Mouse (Mus musculus): ENCODE results near the gene Stpg1. TPM values are rescaled to one million over a fixed set of nuclear protein-coding genes. Genes with fewer than 3 reads are reported as not detected.
A peak's percentile ranks its signal among the peaks of the same experiment; 100 is the strongest.

The Stpg1 gene
- polyA plus RNA-seq, 1 experiment from 2014 or later: 0.19 TPM

DNA sequence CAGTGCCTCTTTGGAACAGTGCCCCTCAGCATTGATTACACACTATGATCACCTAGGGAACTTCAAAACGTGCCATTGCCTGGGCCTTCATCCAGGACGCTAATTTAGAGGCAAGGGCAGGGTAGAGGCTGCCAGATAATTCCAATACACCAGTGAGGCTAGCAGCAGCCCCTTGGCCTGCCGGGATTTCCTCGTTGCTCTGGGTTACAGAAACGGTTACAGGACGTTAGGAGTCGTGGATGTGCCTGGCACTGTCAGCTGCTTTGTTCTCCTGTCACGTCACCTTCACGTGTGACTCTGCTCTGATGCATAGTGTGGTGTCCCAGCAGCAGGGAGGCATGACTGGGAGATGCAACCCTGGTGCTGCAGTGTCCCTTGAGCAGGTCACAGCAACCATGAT lies 45.5 kb downstream of the Stpg1 start:
- DNase-seq (ENCODE audit: low spot score) (peak; percentile 52), ATAC-seq (no peak)
- H3K9me3 ChIP-seq (replicated peaks; ENCODE audit: control insufficient read depth, low read length): no peaks in the 10 kb centered on the region
- H3K27ac ChIP-seq (ENCODE audit: low read depth, low read length): no peak overlapping the region
- no peaks in the 10 kb centered on the region for H3K4me1 ChIP-seq (ENCODE audit: control insufficient read depth, insufficient read depth, low read length)
- no peak overlapping the region for H3K4me3 ChIP-seq (ENCODE audit: low read depth, low read length)
- no peak overlapping the region for H3K4me2 ChIP-seq (ENCODE audit: low read length)
- H3K9ac ChIP-seq (ENCODE audit: low read length): no peak overlapping the region
- no peaks in the 10 kb centered on the region for H3K27me3 ChIP-seq (replicated peaks; ENCODE audit: control insufficient read depth, insufficient read depth, low read length)
- no peaks in the 10 kb centered on the region for H3K36me3 ChIP-seq (ENCODE audit: control insufficient read depth, insufficient read depth, low read length)
- WGBS: 49% methylated on average over 9 of the region's 9 CpGs

GRCm38 (mm10) chr4:135544284-135544683 lies 49.7 kb downstream of the Stpg1 start:
- Histone ChIP-seq H3K9ac (ENCODE audit: low read length) (no peak overlapping the region), H3K36me3 (ENCODE audit: control insufficient read depth, insufficient read depth, low read length) (no peaks in the 10 kb centered on the region), H3K4me1 (ENCODE audit: control insufficient read depth, insufficient read depth, low read length) (peaks cover 14% of the 10 kb centered on the region), H3K27me3 (replicated peaks; ENCODE audit: control insufficient read depth, insufficient read depth, low read length) (0 out of 2 replicates have a peak, but pooled peaks cover 5% of the 10 kb centered on the region), H3K9me3 (replicated peaks; ENCODE audit: control insufficient read depth, low read length) (no peaks in the 10 kb centered on the region), H3K4me3 (ENCODE audit: low read depth, low read length) (no peak overlapping the region), H3K4me2 (ENCODE audit: low read length) (no peak overlapping the region), H3K27ac (ENCODE audit: low read depth, low read length) (no peak overlapping the region)
- WGBS: 96% methylated on average over 2 of the region's 2 CpGs
- DNase-seq (ENCODE audit: low spot score) (no peak), ATAC-seq (no peak)

DNA sequence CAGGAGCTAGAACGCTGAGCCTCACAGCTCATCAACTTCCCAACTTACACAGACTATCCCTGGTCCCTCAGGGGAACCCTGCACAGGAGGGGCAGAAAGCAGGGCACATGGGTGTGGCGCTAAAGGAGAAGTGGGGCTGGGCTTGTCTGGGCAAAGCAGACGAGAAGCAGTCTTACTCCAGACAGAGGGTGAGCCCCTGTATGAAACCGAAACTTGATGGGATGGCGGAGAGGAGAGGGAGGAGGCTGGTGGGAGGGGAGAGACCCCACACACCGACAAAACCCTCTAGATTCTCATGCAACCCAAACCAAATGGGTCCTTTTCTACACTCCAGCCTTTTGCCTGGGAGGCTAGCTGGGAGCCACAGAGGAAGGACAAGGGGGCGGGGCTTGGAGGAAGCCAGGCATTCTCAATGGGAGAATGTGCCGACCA lies 50.5 kb downstream of the Stpg1 start:
- no peaks in the 10 kb centered on the region for H3K36me3 ChIP-seq (ENCODE audit: control insufficient read depth, insufficient read depth, low read length)
- H3K4me2 ChIP-seq (ENCODE audit: low read length): 0 out of 2 replicates have a peak overlapping the region, but pooled peaks have one; percentile 9
- peaks cover 14% of the 10 kb centered on the region for H3K4me1 ChIP-seq (ENCODE audit: control insufficient read depth, insufficient read depth, low read length)
- ATAC-seq: no peak
- H3K27ac ChIP-seq (ENCODE audit: low read depth, low read length): no peak overlapping the region
- WGBS: 27% methylated on average over 8 of the region's 8 CpGs
- DNase-seq (ENCODE audit: low spot score): no peak
- no peak overlapping the region for H3K9ac ChIP-seq (ENCODE audit: low read length)
- no peak overlapping the region for H3K4me3 ChIP-seq (ENCODE audit: low read depth, low read length)
- 0 out of 2 replicates have a peak, but pooled peaks cover 5% of the 10 kb centered on the region for H3K27me3 ChIP-seq (replicated peaks; ENCODE audit: control insufficient read depth, insufficient read depth, low read length)
- no peaks in the 10 kb centered on the region for H3K9me3 ChIP-seq (replicated peaks; ENCODE audit: control insufficient read depth, low read length)

DNA sequence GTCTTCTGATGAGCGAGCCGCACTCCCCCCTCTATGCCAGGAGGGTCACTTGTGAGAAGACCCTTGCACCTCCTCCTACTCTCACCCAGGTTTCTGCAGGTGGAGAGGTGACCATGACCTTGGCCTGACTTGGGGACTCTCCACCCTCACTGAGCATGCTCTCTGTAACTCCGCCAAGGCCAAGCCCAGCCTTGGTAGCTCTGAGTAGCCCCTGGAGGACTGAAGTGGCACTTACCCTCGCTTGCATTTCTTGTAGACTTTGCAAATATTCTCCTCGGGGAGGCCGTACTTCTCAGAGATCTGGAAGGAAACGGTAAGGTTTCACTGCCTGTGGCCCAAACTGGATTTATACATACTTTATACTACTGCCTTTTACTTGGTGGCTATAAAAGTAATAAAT lies 51.4 kb downstream of the Stpg1 start:
- H3K4me2 ChIP-seq (ENCODE audit: low read length): no peak overlapping the region
- 0 out of 2 replicates have a peak, but pooled peaks cover 5% of the 10 kb centered on the region for H3K27me3 ChIP-seq (replicated peaks; ENCODE audit: control insufficient read depth, insufficient read depth, low read length)
- no peak overlapping the region for H3K9ac ChIP-seq (ENCODE audit: low read length)
- no peak overlapping the region for H3K4me3 ChIP-seq (ENCODE audit: low read depth, low read length)
- no peaks in the 10 kb centered on the region for H3K36me3 ChIP-seq (ENCODE audit: control insufficient read depth, insufficient read depth, low read length)
- ATAC-seq: no peak
- H3K27ac ChIP-seq (ENCODE audit: low read depth, low read length): no peak overlapping the region
- no peak for DNase-seq (ENCODE audit: low spot score)
- H3K4me1 ChIP-seq (ENCODE audit: control insufficient read depth, insufficient read depth, low read length): peaks cover 14% of the 10 kb centered on the region
- 89% methylated on average over 7 of the region's 7 CpGs for WGBS
- H3K9me3 ChIP-seq (replicated peaks; ENCODE audit: control insufficient read depth, low read length): no peaks in the 10 kb centered on the region

DNA sequence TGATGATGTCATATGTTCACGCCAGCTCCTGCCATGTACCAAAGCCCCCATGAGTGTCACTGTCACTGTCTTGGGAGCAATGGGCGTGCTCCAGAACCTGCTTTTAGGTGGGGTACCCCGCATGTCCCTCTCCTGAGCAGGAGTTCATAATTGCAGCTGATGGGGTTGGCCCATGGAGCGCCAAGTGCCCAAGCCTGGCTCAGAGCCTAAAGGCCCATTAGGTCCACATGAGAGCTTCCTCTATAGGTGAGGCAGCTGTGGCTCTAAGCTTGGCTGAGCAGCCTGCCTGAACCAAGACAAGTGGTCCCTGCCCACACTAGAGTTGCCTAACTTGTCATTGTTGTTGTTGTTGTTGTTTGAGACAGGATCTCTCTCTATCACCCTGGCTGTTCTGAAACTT lies 52.2 kb downstream of the Stpg1 start:
- no peak overlapping the region for H3K27ac ChIP-seq (ENCODE audit: low read depth, low read length)
- WGBS: 68% methylated on average over 4 of the region's 4 CpGs
- H3K9me3 ChIP-seq (replicated peaks; ENCODE audit: control insufficient read depth, low read length): no peaks in the 10 kb centered on the region
- no peak overlapping the region for H3K9ac ChIP-seq (ENCODE audit: low read length)
- no peaks in the 10 kb centered on the region for H3K36me3 ChIP-seq (ENCODE audit: control insufficient read depth, insufficient read depth, low read length)
- H3K4me2 ChIP-seq (ENCODE audit: low read length): no peak overlapping the region
- ATAC-seq (no peak), DNase-seq (ENCODE audit: low spot score) (no peak)
- 0 out of 2 replicates have a peak, but pooled peaks cover 5% of the 10 kb centered on the region for H3K27me3 ChIP-seq (replicated peaks; ENCODE audit: control insufficient read depth, insufficient read depth, low read length)
- no peak overlapping the region for H3K4me3 ChIP-seq (ENCODE audit: low read depth, low read length)
- peaks cover 14% of the 10 kb centered on the region for H3K4me1 ChIP-seq (ENCODE audit: control insufficient read depth, insufficient read depth, low read length)

GRCm38 (mm10) chr4:135547551-135547950 lies 53.0 kb downstream of the Stpg1 start:
- Histone ChIP-seq H3K9me3 (replicated peaks; ENCODE audit: control insufficient read depth, low read length) (no peaks in the 10 kb centered on the region), H3K4me2 (ENCODE audit: low read length) (no peak overlapping the region), H3K36me3 (ENCODE audit: control insufficient read depth, insufficient read depth, low read length) (no peaks in the 10 kb centered on the region), H3K4me1 (ENCODE audit: control insufficient read depth, insufficient read depth, low read length) (peaks cover 16% of the 10 kb centered on the region), H3K27ac (ENCODE audit: low read depth, low read length) (no peak overlapping the region), H3K27me3 (replicated peaks; ENCODE audit: control insufficient read depth, insufficient read depth, low read length) (0 out of 2 replicates have a peak, but pooled peaks cover 5% of the 10 kb centered on the region), H3K4me3 (ENCODE audit: low read depth, low read length) (no peak overlapping the region), H3K9ac (ENCODE audit: low read length) (no peak overlapping the region)
- 45% methylated on average over 14 of the region's 14 CpGs for WGBS
- no peak for ATAC-seq
- DNase-seq (ENCODE audit: low spot score): no peak

GRCm38 (mm10) chr4:135548108-135548507 lies 53.5 kb downstream of the Stpg1 start:
- peaks cover 16% of the 10 kb centered on the region for H3K4me1 ChIP-seq (ENCODE audit: control insufficient read depth, insufficient read depth, low read length)
- no peak overlapping the region for H3K4me2 ChIP-seq (ENCODE audit: low read length)
- no peaks in the 10 kb centered on the region for H3K9me3 ChIP-seq (replicated peaks; ENCODE audit: control insufficient read depth, low read length)
- no peak overlapping the region for H3K9ac ChIP-seq (ENCODE audit: low read length)
- H3K4me3 ChIP-seq (ENCODE audit: low read depth, low read length): no peak overlapping the region
- ATAC-seq (no peak), DNase-seq (ENCODE audit: low spot score) (no peak)
- 16% methylated on average over 7 of the region's 7 CpGs for WGBS
- H3K27ac ChIP-seq (ENCODE audit: low read depth, low read length): no peak overlapping the region
- H3K36me3 ChIP-seq (ENCODE audit: control insufficient read depth, insufficient read depth, low read length): no peaks in the 10 kb centered on the region
- H3K27me3 ChIP-seq (replicated peaks; ENCODE audit: control insufficient read depth, insufficient read depth, low read length): 0 out of 2 replicates have a peak, but pooled peaks cover 5% of the 10 kb centered on the region

- Histone ChIP-seq H3K9ac (ENCODE audit: low read length) (no peak overlapping the region), H3K9me3 (replicated peaks; ENCODE audit: control insufficient read depth, low read length) (no peaks in the 10 kb centered on the region), H3K27ac (ENCODE audit: low read depth, low read length) (no peak overlapping the region), H3K36me3 (ENCODE audit: control insufficient read depth, insufficient read depth, low read length) (no peaks in the 10 kb centered on the region), H3K4me1 (ENCODE audit: control insufficient read depth, insufficient read depth, low read length) (peaks cover 16% of the 10 kb centered on the region), H3K27me3 (replicated peaks; ENCODE audit: control insufficient read depth, insufficient read depth, low read length) (0 out of 2 replicates have a peak, but pooled peaks cover 5% of the 10 kb centered on the region), H3K4me2 (ENCODE audit: low read length) (no peak overlapping the region), H3K4me3 (ENCODE audit: low read depth, low read length) (no peak overlapping the region)
- ATAC-seq (no peak), DNase-seq (ENCODE audit: low spot score) (no peak)
- WGBS: 40% methylated on average over 9 of the region's 9 CpGs
Measured at GRCm38 (mm10) chr4:135548521-135549077, 54.0 kb downstream of the Stpg1 start.

- 0 out of 2 replicates have a peak, but pooled peaks cover 5% of the 10 kb centered on the region for H3K27me3 ChIP-seq (replicated peaks; ENCODE audit: control insufficient read depth, insufficient read depth, low read length)
- peaks cover 16% of the 10 kb centered on the region for H3K4me1 ChIP-seq (ENCODE audit: control insufficient read depth, insufficient read depth, low read length)
- no peak overlapping the region for H3K27ac ChIP-seq (ENCODE audit: low read depth, low read length)
- no peaks in the 10 kb centered on the region for H3K9me3 ChIP-seq (replicated peaks; ENCODE audit: control insufficient read depth, low read length)
- H3K4me3 ChIP-seq (ENCODE audit: low read depth, low read length): no peak overlapping the region
- DNase-seq (ENCODE audit: low spot score): no peak
- no peaks in the 10 kb centered on the region for H3K36me3 ChIP-seq (ENCODE audit: control insufficient read depth, insufficient read depth, low read length)
- ATAC-seq: no peak
- no peak overlapping the region for H3K9ac ChIP-seq (ENCODE audit: low read length)
- WGBS: 69% methylated on average over 6 of the region's 6 CpGs
- H3K4me2 ChIP-seq (ENCODE audit: low read length): no peak overlapping the region
Measured at GRCm38 (mm10) chr4:135549323-135549722, 54.7 kb downstream of the Stpg1 start.
